Mouse (Mus musculus): Measurements from ENCODE around the gene Ezh1. TPM values are rescaled to one million over a fixed set of nuclear protein-coding genes. Genes with fewer than 3 reads are reported as not detected.
A peak's percentile ranks its signal among the peaks of the same experiment; 100 is the strongest.

Gene Ezh1
- total RNA-seq, 2 experiments from 2014 or later: 29.8 to 36.4 TPM

GRCm38 (mm10) chr11:101181961-101182360, 44.3 kb downstream of the Ezh1 start:
- no peak for DNase-seq

- peak; percentile 64 to 91 for DNase-seq
Observed at GRCm38 (mm10) chr11:101180846-101181740, 45.2 kb downstream of the Ezh1 start.

GRCm38 (mm10) chr11:101180261-101180660, 46.0 kb downstream of the Ezh1 start:
- no peak for DNase-seq

GRCm38 (mm10) chr11:101179306-101179705, 47.0 kb downstream of the Ezh1 start:
- DNase-seq: no peak

GRCm38 (mm10) chr11:101178061-101179058, 47.9 kb downstream of the Ezh1 start:
- no peak for DNase-seq

GRCm38 (mm10) chr11:101176933-101177773, 49.1 kb downstream of the Ezh1 start:
- DNase-seq: peak; percentile 36 to 75

GRCm38 (mm10) chr11:101176117-101176691, 50.1 kb downstream of the Ezh1 start:
- DNase-seq: peak; percentile 68 to 70

GRCm38 (mm10) chr11:101175636-101176116, 50.6 kb downstream of the Ezh1 start:
- DNase-seq: peak in 1 of 2 experiments; percentile 43

GRCm38 (mm10) chr11:101174851-101175628, 51.2 kb downstream of the Ezh1 start, which contains the start of gene Ccr10:
Gene Ccr10, minus strand, starts transcription at chr11:101175443.
- peak; percentile 37 to 58 for DNase-seq

GRCm38 (mm10) chr11:101174389-101174745, 51.9 kb downstream of the Ezh1 start:
- peak in 1 of 2 experiments; percentile 35 for DNase-seq

- DNase-seq: peak; percentile 87 to 93
Observed at GRCm38 (mm10) chr11:101173631-101174388, 52.5 kb downstream of the Ezh1 start.

GRCm38 (mm10) chr11:101173112-101173511, 53.2 kb downstream of the Ezh1 start:
- peak; percentile 61 to 75 for DNase-seq

- no peak for DNase-seq
Observed at GRCm38 (mm10) chr11:101172434-101172815, 53.8 kb downstream of the Ezh1 start.

GRCm38 (mm10) chr11:101171721-101172433, 54.4 kb downstream of the Ezh1 start:
- peak; percentile 85 to 88 for DNase-seq

GRCm38 (mm10) chr11:101170811-101171610, 55.3 kb downstream of the Ezh1 start, which contains the start of gene Plekhh3:
Gene Plekhh3, minus strand, starts transcription at chr11:101171351.
- peak; percentile 93 to 98 for DNase-seq

GRCm38 (mm10) chr11:101170354-101170810, 55.9 kb downstream of the Ezh1 start, which contains the start of gene Cntnap1:
Gene Cntnap1, plus strand, starts transcription at chr11:101170523.
- peak; percentile 81 to 82 for DNase-seq

Data from heart, adult 18-20 months (tissue).